Mouse (Mus musculus) forebrain, embryonic 13.5 days (tissue): Measurements from ENCODE around the gene Faap20. TPM values are rescaled to one million over a fixed set of nuclear protein-coding genes. Genes with fewer than 3 reads are reported as not detected.

Experiments used
- ATAC-seq: fragments of 200-750 bp; cut with Nextera tagmentation; 2 replicates; pipeline ENCODE4 v1.8.0; 2017
- H3K27ac ChIP-seq: fragments of 300-500 bp; sonication (generic); 2 replicates; pipeline ENCODE4 v1.5.1; 2015; ENCODE audit warnings: inconsistent platforms, mild to moderate bottlenecking, moderate library complexity
- H3K27me3 ChIP-seq: fragments of 300-500 bp; sonication (generic); 2 replicates; pipeline ENCODE4 v1.6.1; 2015; ENCODE audit warnings: mild to moderate bottlenecking, inconsistent platforms
- H3K36me3 ChIP-seq: fragments of 300-500 bp; sonication (generic); 2 replicates; pipeline ENCODE4 v1.6.1; 2015; ENCODE audit warnings: mild to moderate bottlenecking, inconsistent platforms; ENCODE audit not compliant: poor library complexity, severe bottlenecking
- H3K4me1 ChIP-seq: fragments of 300-500 bp; sonication (generic); 2 replicates; pipeline ENCODE4 v1.6.1; 2015; ENCODE audit warnings: inconsistent platforms
- H3K4me2 ChIP-seq: fragments of 300-500 bp; sonication (generic); 2 replicates; pipeline ENCODE4 v1.6.1; 2015; ENCODE audit warnings: inconsistent platforms, mild to moderate bottlenecking, moderate library complexity
- H3K4me3 ChIP-seq: fragments of 300-500 bp; sonication (generic); 2 replicates; pipeline ENCODE4 v1.5.1; 2015; ENCODE audit warnings: mild to moderate bottlenecking, inconsistent platforms
- H3K9ac ChIP-seq: fragments of 300-500 bp; sonication (generic); 2 replicates; pipeline ENCODE4 v1.6.1; 2015; ENCODE audit warnings: mild to moderate bottlenecking, inconsistent platforms
- H3K9me3 ChIP-seq: fragments of 300-500 bp; sonication (generic); replicated peaks from 2 replicates; pipeline ENCODE4 v1.6.1; 2016; ENCODE audit warnings: inconsistent platforms
- WGBS: fragments of 180-500 bp; shearing (Covaris S2); methylation state at CpG from one replicate; pipeline ENCODE4 v1.1.7; 2015; 5-methylcytosine and 5-hydroxymethylcytosine counted together
- polyA plus RNA-seq: library from polyadenylated mRNA; unstranded; fragments of >200 nt; fragmentation: Nextera tagmentation; extraction: Ambion mirVana; gene quantifications from 2 replicates; pipeline ENCODE4 v1.2.1, GENCODE M21; 2015

Gene Faap20
- polyA plus RNA-seq, 1 experiment from 2014 or later, result 93.2 TPM

DNA sequence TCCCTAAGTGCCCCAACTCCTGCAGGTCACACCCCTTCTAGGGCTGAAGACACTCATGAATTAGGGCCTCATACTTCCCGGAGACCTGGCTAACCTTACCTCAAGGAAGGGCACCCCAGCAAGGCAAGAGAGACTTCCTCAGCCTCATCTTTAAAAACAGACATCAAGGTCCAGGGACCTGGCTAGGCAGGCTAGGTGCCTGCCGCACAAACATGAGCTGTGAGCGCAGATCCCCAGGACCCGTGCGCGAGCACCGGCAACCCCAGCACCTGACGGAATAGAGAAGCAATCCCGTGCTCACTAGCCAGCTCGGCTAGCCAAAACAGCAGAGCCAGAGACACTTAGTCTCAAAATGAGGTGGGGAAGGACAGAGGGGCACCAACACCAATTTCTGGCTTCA is 34.8 kb upstream of the Faap20 start:
- H3K27me3 ChIP-seq, result no peaks in the 10 kb centered on the region
- H3K36me3 ChIP-seq, result peaks cover 11% of the 10 kb centered on the region
- no peak for ATAC-seq
- peak overlapping the region; percentile 38 for H3K4me2 ChIP-seq
- no peak overlapping the region for H3K4me3 ChIP-seq
- H3K27ac ChIP-seq, result no peak overlapping the region
- peaks cover 80% of the 10 kb centered on the region for H3K4me1 ChIP-seq
- no peak overlapping the region for H3K9ac ChIP-seq
- 75% methylated on average over 10 of the region's 10 CpGs for WGBS
- H3K9me3 ChIP-seq, result no peaks in the 10 kb centered on the region

DNA sequence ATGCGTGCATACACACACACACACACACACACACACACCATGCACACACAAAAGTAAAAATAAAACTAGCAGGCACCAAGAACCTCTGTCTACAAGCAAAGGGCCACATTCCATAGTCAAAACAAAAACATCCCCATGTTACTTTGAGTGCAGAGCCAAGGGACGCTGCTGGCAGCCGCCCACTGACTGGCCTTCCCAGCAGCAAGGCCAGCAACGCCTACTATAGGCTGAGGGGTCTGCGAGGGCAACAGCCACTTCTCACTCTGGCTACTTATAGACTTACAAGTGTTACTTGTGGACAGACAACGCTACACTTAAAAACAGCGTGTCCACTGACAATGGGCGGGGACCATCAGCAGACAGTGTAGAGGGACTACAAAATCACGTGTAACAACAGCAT is 34.4 kb upstream of the Faap20 start:
- H3K27me3 ChIP-seq, result no peaks in the 10 kb centered on the region
- peak overlapping the region; percentile 38 for H3K4me2 ChIP-seq
- no peaks in the 10 kb centered on the region for H3K9me3 ChIP-seq
- H3K9ac ChIP-seq, result no peak overlapping the region
- no peak overlapping the region for H3K4me3 ChIP-seq
- peaks cover 11% of the 10 kb centered on the region for H3K36me3 ChIP-seq
- WGBS, result 56% methylated on average over 9 of the region's 9 CpGs
- H3K27ac ChIP-seq, result no peak overlapping the region
- ATAC-seq, result no peak
- H3K4me1 ChIP-seq, result peaks cover 84% of the 10 kb centered on the region

DNA sequence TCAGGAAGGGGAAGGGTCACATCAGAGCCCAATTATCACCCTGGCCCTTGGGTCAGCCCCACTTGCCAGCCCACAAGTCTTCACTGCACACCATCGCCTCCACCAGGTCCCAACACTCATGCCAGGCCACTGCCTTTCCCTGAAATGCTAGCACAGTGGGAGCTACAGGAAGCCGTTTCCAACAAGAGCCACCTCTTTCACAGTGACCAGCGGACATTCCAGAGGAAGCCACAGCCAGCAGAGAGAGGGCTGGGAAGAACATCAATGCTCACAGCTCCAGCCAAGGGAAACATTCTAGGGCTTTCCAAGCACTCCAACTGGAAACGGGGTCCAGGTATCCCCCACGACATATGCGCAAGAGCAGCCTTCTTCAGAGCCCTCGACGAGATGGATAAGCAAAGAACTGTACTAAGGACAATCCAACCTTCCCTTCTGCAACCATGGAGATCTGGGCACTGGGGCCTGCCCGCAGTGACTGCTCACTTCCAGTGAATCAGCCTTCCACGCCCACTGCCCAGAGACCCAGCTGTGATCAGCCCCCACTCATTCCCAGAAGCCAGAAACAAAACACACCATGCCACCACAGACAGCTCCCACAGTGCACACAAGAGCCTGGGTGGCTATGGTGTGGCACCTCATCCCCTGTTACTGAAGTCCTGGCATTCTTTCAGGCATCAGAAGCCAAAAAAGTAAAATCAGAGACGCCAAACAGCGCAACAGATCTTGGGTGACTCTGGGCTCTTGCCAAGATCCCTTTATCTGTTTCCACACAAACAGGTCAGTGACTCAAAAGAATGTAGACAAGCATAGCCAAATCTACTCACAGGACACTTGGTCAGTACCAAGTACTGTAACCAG is 33.6 kb upstream of the Faap20 start:
- H3K27ac ChIP-seq, result no peak overlapping the region
- ATAC-seq, result no peak
- no peaks in the 10 kb centered on the region for H3K9me3 ChIP-seq
- WGBS, result 63% methylated on average over 12 of the region's 12 CpGs
- peaks cover 4% of the 10 kb centered on the region for H3K36me3 ChIP-seq
- no peak overlapping the region; the same call in 1 of the 2 replicates for H3K4me3 ChIP-seq
- H3K4me1 ChIP-seq, result peaks cover 91% of the 10 kb centered on the region
- peak overlapping the region; percentile 38 for H3K4me2 ChIP-seq
- H3K27me3 ChIP-seq, result no peaks in the 10 kb centered on the region
- H3K9ac ChIP-seq, result no peak overlapping the region; the same call in 1 of the 2 replicates

DNA sequence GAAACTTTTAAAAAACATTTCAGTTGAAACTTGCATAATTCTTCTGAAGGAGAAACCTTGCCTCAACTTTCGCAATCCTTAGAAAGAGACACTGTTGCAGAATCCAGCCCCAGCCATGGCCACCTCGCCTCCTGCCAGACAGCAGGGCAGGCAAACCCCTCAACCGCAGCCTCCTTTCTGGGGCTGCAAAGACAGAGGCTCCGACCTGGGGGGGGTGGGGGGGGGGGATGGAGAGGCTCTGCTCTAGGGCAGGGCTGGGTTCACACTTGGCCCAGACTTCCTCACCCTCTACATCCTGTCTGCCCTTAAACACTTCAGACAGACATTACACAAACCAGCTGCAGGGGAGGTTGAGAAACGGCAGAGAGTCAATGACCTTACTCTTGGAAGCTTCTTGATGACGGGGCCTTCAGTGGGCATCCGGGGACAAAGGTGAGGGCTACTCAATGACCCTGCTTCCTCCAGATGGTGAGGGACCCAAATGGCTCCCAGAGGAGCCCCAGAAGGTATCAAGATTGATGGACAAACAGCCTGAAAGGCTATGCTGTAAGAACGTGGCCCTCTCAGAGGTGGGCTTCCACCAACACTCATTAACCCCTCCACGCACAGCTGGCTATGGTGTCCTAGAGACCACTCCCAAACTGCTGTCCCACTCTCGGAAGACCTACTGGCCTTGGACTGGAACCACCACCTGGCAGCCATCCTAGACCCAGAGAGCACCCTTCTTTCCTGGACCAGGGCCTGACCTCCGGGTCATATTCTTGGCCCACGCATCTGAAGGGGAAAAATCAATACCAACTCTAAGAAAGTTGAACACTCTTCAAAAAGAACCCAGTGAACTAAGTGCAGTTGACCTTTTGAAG is 32.1 kb upstream of the Faap20 start:
- no peak overlapping the region for H3K4me3 ChIP-seq
- H3K27me3 ChIP-seq, result no peaks in the 10 kb centered on the region
- no peak for ATAC-seq
- H3K4me2 ChIP-seq, result peak overlapping the region; percentile 100
- 80% methylated on average over 12 of the region's 12 CpGs for WGBS
- H3K9me3 ChIP-seq, result no peaks in the 10 kb centered on the region
- no peaks in the 10 kb centered on the region for H3K36me3 ChIP-seq
- peaks cover 92% of the 10 kb centered on the region for H3K4me1 ChIP-seq
- no peak overlapping the region for H3K27ac ChIP-seq
- H3K9ac ChIP-seq, result no peak overlapping the region

DNA sequence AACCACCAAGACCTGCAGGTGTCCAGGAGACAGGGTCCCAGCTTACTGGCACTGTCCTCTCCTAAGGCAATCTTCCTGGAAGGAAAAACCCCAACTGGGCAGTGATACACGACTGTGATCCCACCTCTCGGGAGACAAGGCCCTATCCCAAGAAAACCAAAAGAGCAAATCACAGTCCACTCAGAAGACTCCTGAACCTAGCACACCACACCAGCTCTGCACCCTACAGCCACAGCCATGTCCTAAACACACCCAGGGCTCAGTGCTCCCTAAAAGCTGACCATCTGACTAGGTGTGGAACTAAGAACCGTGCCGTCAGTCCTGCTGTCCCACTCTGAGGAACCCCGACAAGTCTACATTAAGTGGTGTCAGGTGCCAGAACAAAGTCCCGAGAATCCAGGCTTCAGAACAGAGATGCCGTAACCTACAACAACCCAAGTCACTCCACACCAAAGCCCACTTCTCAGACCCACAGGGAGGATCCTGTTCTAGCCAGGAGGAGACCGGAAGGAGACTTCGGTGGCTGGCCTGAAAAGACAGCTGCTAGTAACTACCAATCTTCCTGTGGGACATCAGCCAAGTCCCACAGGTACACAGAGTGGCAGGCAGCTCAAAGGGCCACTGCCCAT is 31.4 kb upstream of the Faap20 start:
- ATAC-seq, result no peak
- H3K4me3 ChIP-seq, result 0 out of 2 replicates have a peak overlapping the region, but pooled peaks have one; percentile 10
- H3K4me1 ChIP-seq, result peaks cover 85% of the 10 kb centered on the region
- H3K4me2 ChIP-seq, result peak overlapping the region; percentile 100
- H3K27me3 ChIP-seq, result no peaks in the 10 kb centered on the region
- no peaks in the 10 kb centered on the region for H3K36me3 ChIP-seq
- WGBS, result 89% methylated on average over 9 of the region's 9 CpGs
- no peak overlapping the region for H3K27ac ChIP-seq
- H3K9me3 ChIP-seq, result no peaks in the 10 kb centered on the region
- peak overlapping the region; percentile 96; the same call in 1 of the 2 replicates for H3K9ac ChIP-seq

DNA sequence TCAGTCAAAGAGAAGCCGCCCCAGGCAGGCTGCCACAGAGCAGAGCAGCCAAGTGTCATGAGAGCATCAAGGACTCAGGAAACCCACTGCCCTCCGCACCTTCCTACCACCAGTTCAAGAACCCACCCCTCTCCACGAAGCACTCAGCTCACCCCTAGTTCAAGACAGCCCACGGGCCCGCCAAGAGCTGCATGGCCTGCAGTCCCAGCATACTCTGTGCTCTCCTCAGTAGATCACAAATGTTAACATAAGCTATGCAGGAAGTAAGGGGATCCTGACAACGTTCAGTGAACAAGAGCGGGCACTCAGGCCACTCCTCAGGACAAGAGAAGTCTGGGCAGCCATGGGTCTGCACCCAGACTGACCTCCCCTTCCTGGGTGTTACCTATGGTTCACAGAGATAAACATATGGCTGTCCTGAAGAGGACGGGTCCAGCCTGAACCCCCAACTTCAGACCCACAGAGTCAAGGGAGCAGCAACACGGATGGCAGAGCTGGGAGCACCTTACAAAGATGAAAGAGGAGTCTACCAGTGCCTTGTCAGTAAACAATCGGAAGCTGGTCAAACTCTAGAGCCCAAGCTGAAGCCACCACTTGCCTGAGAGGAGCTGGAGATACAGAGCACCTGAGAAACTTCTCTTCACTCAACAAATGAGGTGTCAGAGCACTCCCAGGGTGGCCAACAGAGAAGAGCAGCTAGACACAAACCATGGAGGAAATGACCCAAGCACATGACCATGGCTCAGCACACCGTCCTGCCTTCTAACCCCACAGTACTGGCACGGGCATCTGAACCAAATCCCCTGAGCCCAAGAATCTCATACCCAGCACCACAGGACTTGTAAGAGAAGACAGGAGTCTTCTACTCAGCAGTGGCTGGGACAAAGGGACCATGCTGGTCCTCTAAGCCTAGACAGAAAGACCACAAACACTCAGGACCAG is 30.1 kb upstream of the Faap20 start:
- H3K27ac ChIP-seq, result 0 out of 2 replicates have a peak overlapping the region, but pooled peaks have one; percentile 86
- H3K36me3 ChIP-seq, result no peaks in the 10 kb centered on the region
- ATAC-seq, result no peak

DNA sequence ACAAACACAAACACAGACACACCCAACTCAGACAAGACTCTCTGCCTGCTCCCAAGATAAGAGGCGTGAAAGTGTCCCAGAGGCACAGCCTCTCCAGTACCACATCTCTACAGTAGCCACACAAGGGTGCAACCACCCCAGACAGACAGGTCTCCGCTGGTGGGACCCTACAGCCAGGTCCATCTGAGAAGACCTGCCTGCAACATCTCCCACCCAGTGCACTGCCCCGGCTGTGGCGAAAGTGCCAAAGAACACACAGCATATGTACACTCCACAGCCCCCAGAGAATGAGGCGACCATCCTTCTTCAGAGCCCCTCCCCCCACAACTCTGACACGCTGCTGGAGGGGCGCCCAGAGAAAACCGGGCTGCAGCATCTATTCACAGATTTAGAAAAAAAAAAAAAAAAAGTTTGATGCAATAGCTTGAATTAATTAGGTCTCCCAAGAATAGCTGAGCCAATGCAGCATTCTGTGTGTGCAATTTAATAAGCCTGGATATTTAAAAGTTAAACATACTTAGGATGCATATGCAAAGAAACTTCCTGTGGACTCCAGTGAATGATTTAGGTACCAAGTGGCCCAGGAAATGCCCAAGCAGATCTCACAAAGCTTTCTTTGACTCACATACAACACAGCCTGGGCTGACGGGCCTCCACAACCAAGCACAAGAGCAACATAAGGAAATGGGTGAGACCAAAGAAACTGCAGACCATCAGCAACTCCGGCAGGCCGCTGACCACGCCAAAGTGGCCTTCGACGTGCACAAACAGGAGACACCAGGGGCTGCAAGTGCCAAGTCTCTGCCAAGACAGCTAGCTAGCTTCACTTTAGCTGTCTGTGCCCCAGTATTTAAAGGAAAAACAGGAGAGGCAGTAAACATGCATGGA is 29.1 kb upstream of the Faap20 start:
- WGBS, result 7% methylated on average over 14 of the region's 14 CpGs
- peak overlapping the region; percentile 86 for H3K27ac ChIP-seq
- H3K9ac ChIP-seq, result peak overlapping the region; percentile 96
- ATAC-seq, result no peak
- peak overlapping the region; percentile 100 for H3K4me2 ChIP-seq
- H3K27me3 ChIP-seq, result no peaks in the 10 kb centered on the region
- H3K4me3 ChIP-seq, result peak overlapping the region; percentile 85
- H3K9me3 ChIP-seq, result no peaks in the 10 kb centered on the region
- peaks cover 68% of the 10 kb centered on the region for H3K4me1 ChIP-seq
- no peaks in the 10 kb centered on the region for H3K36me3 ChIP-seq

More for the DNA sequence above, 30.1 kb upstream of the Faap20 start:
- Histone ChIP-seq H3K27me3 (no peaks in the 10 kb centered on the region), H3K4me3 (peak overlapping the region; percentile 85), H3K9ac (peak overlapping the region; percentile 96), H3K9me3 (no peaks in the 10 kb centered on the region), H3K4me2 (peak overlapping the region; percentile 100), H3K4me1 (peaks cover 77% of the 10 kb centered on the region)
- WGBS, result 66% methylated on average over 12 of the region's 12 CpGs

DNA sequence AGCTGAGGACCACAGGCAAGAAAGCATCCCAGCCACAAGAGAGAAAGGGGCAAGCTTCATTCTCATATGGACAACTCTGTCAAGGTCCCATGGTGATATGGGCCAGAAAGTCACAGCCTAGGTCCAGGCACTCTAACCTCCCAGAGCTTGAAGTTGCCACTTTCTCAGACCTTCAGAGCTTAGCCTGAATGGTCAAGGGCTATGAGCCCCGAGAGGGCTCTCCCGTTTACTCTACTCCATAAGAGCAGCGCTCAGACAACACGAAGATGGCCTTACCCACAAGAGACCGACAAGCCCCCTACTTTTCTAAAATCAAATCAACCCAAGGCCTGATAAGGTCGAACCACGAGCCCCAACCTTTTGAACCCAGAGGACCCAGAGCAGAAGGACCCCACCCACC is 28.5 kb upstream of the Faap20 start:
- peak overlapping the region; percentile 85 for H3K4me3 ChIP-seq
- H3K27ac ChIP-seq, result peak overlapping the region; percentile 86
- no peaks in the 10 kb centered on the region for H3K9me3 ChIP-seq
- no peaks in the 10 kb centered on the region for H3K36me3 ChIP-seq
- H3K9ac ChIP-seq, result peak overlapping the region; percentile 96
- peaks cover 61% of the 10 kb centered on the region for H3K4me1 ChIP-seq
- H3K4me2 ChIP-seq, result peak overlapping the region; percentile 100
- H3K27me3 ChIP-seq, result peaks cover 4% of the 10 kb centered on the region; the same call in 1 of the 2 replicates
- WGBS, result under 1% methylated on average over 7 of the region's 7 CpGs
- no peak for ATAC-seq

DNA sequence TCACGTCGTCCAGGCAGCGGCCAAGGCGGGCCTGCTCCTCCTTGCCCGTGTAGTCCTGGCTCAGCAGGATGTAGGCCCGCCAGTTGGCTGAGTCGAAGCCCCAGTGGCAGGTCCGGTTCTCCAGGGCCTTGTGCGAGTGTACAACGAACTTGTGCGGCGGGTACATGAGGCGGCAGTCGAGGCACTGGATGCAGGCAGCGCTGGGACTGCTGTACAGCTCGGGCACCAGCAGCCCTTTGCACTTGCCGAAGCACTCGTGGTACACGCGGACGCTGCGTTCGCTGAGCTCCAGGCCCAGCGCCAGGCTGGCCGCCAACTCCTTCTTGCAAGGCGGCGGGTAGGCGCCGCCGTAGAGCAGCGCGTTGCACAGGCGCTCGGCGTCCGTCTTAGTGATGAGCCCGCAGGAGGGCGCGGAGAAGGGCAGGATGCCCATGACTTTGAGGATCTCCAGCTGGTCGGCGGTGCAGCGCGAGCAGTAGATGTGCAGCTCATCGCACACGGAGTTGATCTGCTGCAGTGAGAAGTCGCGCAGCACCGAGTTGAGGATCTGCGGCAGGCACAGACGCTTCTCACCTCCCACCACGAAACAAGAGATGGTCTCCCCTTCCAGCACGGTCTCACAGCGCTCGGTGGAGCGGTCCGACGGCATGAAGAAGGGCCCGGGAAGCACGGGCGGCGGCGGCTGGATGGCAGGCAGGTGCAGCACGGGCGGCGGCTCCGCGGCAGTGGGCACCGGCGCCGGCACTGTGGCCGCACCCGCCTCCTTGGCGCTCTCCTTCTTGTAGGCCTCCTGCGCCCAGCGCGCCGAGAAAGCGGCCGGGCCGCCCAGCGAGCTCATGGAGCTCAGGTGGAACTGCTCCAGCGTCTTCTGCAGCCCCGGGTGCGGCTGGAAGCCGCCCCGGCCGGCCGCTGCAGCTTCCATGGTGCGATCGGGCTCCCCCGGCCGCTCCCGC is 27.7 kb upstream of the Faap20 start:
- Histone ChIP-seq H3K9ac (peak overlapping the region; percentile 96), H3K4me2 (peak overlapping the region; percentile 100), H3K36me3 (no peaks in the 10 kb centered on the region), H3K4me3 (peak overlapping the region; percentile 85), H3K27me3 (peaks cover 5% of the 10 kb centered on the region), H3K4me1 (peaks cover 54% of the 10 kb centered on the region), H3K27ac (peak overlapping the region; percentile 86), H3K9me3 (no peaks in the 10 kb centered on the region)
- no peak for ATAC-seq
- WGBS, result under 1% methylated on average over 72 of the region's 93 CpGs

DNA sequence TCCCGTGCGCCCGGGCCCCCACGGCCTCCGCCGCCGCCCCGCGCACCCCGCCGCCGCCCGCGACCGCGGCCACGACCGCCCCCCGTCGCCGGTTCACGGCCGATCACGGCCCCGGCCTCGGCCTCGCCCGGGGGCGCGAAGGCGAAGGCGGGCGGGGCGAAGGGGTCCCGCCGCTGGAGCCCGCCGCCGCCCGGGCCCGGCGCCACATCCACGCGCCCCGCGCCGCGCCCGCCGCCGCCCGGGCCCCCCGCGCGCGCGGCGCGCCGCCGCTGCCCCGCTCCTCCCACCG is 27.1 kb upstream of the Faap20 start, which contains the start of gene Ski:
Gene Ski (minus strand): TSS at position 41 of the 289 bp plus-strand sequence.
- Histone ChIP-seq H3K9me3 (no peaks in the 10 kb centered on the region), H3K36me3 (no peaks in the 10 kb centered on the region), H3K27ac (peak within 1 kb of the TSS; percentile 93), H3K9ac (peak within 1 kb of the TSS; percentile 96), H3K4me2 (peak within 1 kb of the TSS; percentile 100), H3K4me1 (peaks cover 48% of the 10 kb centered on the region), H3K4me3 (peak within 1 kb of the TSS; percentile 85), H3K27me3 (peaks cover 7% of the 10 kb centered on the region)
- no peak for ATAC-seq
- WGBS, result 1% methylated on average over 15 of the region's 63 CpGs
